Mouse (Mus musculus) leukemia stem cell, adult 10-12 weeks (primary cell): ENCODE results near the gene Med14. TPM values are rescaled to one million over a fixed set of nuclear protein-coding genes. Genes with fewer than 3 reads are reported as not detected.

Experiments used
- polyA plus RNA-seq: library from polyadenylated mRNA; stranded (reverse); fragments of >175 nt; gene quantifications from 2 replicates; pipeline ENCODE4 v1.2.3, GENCODE M21; 2012; ENCODE audit warnings: low replicate concordance

Med14 gene
- 9.7 and 11.9 TPM in 2 replicates for polyA plus RNA-seq

DNA sequence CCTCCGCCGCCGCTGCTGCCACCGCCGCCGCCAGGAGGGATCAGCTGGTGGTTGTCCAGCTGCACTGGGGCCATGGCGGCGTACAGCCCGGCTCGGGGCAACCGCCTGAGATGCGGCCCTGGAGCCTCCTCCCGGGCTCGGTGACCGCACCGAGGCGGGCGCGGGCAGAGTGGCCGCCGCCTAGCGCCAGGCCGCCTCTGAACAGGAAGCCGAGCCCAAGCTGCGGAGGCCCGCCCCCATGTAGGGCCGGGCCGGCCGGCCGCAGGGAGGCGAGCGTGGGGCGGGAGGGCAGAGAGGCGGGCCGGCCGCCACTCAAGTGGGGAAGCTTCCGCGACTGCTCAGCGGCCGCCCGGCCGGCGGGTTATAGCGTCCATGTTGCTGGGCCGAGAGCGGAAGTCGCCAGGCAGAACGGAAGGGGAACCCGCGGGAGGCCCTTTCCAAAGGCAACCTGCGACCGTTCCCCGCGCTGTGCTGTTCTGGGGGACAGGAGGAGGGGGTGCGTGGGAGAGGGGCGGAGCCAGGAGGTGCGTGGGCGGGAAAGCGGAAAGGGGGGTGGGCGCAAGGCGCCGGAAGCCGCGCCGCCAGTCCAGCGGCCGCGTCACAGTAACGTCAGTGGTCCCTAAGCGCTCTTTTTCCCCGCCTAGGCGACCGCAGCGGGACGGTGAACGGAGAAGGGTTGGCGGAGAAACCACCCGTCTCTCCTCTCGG, at the start of gene Med14:
Gene Med14 (minus strand): TSS at position 448 of the 708 bp plus-strand sequence.

DNA sequence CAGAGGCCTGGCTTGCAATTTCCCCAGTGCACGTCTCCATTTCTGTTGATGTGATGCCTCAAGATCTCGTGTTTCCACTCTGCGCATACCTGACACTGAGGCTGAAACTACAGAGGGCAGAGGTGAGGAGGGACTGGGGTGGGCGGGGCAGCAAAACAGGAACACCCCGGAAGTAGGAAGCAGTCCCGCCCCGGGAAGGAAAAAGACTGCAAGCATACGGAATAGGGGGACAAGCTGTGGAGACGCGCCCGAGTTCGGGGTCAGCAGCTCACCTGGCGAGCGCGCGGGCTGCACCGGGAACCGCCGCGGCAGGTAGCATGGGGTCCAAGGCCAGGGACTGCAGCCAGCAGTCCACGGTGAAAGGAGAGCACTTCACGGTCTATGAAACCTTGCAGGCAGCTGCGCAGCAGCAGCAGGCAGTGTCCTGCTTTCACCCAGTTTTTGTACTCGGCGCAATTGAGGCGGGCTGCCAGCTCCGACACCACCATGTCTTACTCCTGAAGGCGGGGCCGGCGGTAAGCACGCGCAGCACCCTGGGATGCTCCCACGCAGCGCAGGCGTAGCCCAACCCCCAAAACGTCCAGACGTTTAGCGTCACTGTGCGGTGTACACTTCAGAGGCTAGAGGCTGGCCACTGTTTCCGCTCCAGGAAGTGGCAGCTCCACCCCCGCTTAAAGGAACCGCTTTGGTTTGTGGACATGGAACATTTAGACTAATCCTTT, 88.7 kb downstream of the Med14 start, which contains the start of gene 1810030O07Rik:
Gene 1810030O07Rik (minus strand): TSS at position 615 of the 722 bp plus-strand sequence.

Other genes with a start within 250 kb of the Med14 start
- 0.32 and 1.9 TPM in 2 replicates for gene Atp6ap2, start 174.3 kb downstream of the Med14 start, polyA plus RNA-seq
- 1.9 and 3.3 TPM in 2 replicates for gene 1810030O07Rik, start 88.4 kb downstream of the Med14 start, polyA plus RNA-seq